Mouse (Mus musculus): ENCODE measurements at regions not wholly inside any gene's neighbourhood (a gene's known extent, or its start where the extent isn't known, plus 50 kb on each side); places are given as distances from the start of the nearest gene placed in this dataset.

DNA sequence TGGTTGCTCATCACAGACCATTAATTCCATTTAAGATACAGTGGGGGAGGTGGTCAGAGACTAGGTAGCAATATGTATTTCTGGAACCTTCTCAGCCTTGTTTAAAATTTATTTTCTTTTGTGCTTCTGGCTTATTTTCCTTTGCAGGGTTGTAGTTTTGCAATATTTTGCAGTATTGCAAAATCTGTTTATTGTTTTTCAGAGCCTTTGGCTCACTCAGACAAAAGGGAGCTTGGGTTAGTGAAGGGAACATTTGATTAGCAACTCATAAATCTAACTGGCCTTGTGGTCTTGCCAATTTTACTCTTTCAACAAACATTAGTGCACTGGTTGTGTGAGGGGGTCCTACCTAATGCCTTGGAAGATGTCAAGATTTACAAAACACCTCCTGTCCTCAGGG is 121.7 kb downstream of the Fam43a start:
- Histone ChIP-seq H3K27me3 (ENCODE audit: control insufficient read depth, insufficient read depth, insufficient read length) (peaks cover 5% of the 10 kb centered on the region), H3K36me3 (ENCODE audit: control insufficient read depth, insufficient read depth) (no peaks in the 10 kb centered on the region), H3K4me3 (ENCODE audit: insufficient read depth, poor library complexity, severe bottlenecking) (no peak overlapping the region), H3K79me2 (ENCODE audit: control insufficient read depth, insufficient read depth) (no peaks in the 10 kb centered on the region), H3K79me3 (ENCODE audit: low read depth) (no peaks in the 10 kb centered on the region), H3ac (ENCODE audit: control insufficient read depth, insufficient read length, low read depth) (no peak overlapping the region)
- TF ChIP-seq FOSL1 (IDR thresholded peaks at IDR 0.05; ENCODE audit: insufficient read depth, low read length, poor library complexity, severe bottlenecking) (no peak), MAX (IDR thresholded peaks at IDR 0.05) (no peak)

DNA sequence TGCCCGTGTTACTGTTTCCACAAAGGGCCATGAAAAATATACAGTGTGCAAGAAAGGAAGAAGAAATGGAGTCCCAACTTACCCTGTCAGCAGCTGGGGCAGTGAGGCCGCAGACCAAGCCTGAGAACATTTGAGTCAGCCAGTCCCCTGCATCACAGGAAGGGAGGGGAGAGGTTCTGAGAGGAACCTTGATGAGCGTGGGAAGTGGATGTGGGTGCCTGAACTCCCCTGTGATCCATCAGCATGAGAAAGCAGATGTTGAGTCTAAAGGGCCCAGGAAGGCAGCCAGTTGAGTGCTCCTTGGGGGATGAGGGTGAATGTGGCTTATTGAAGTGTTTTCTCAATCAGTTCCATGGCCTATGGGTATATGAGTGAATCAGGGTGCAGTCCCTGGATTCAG is 122.8 kb downstream of the Fam43a start:
- Histone ChIP-seq H3K79me2 (ENCODE audit: control insufficient read depth, insufficient read depth) (no peaks in the 10 kb centered on the region), H3K36me3 (ENCODE audit: control insufficient read depth, insufficient read depth) (no peaks in the 10 kb centered on the region), H3K27me3 (ENCODE audit: control insufficient read depth, insufficient read depth, insufficient read length) (peaks cover 5% of the 10 kb centered on the region), H3K4me3 (ENCODE audit: insufficient read depth, poor library complexity, severe bottlenecking) (no peak overlapping the region), H3ac (ENCODE audit: control insufficient read depth, insufficient read length, low read depth) (no peak overlapping the region), H3K79me3 (ENCODE audit: low read depth) (no peaks in the 10 kb centered on the region)
- TF ChIP-seq CEBPB (IDR thresholded peaks at IDR 0.05; ENCODE audit: low read depth), result no peak
- TF ChIP-seq CTCF (IDR thresholded peaks at IDR 0.05; ENCODE audit: control insufficient read depth, insufficient read depth, insufficient read length), result no peak
- TF ChIP-seq FOSL1 (IDR thresholded peaks at IDR 0.05; ENCODE audit: insufficient read depth, low read length, poor library complexity, severe bottlenecking), result no peak
- no peak for TF ChIP-seq USF1 (IDR thresholded peaks at IDR 0.05; ENCODE audit: low read depth)
- no peak for TF ChIP-seq MAX (IDR thresholded peaks at IDR 0.05)
- no peak for TF ChIP-seq MYOG (IDR thresholded peaks at IDR 0.05; ENCODE audit: control insufficient read depth, extremely low read depth, insufficient read length)
- TF ChIP-seq MYOD1 (IDR thresholded peaks at IDR 0.05; ENCODE audit: control insufficient read depth, insufficient read length, low read depth), result no peak

DNA sequence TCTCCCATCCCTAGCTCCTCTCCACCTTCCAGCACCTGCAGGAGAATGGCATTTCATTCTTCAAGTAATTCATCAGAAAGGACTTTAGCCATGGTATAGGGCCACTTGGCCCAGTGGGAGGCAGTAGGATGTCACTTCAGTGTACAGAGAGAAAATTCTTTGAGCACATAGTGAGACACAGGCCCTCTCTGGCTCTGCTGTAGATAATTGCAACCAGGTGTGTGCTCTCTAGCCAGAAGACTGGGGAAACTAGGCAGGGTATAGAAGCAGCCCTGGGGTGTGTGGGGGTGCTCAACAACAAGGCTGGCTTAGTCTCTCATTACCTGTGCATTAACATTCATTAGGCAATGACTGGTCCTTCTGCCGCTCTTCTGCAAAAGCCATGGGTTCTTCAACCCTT is 125.1 kb downstream of the Fam43a start:
- peaks cover 5% of the 10 kb centered on the region for H3K27me3 ChIP-seq (ENCODE audit: control insufficient read depth, insufficient read depth, insufficient read length)
- no peaks in the 10 kb centered on the region for H3K79me2 ChIP-seq (ENCODE audit: control insufficient read depth, insufficient read depth)
- no peak overlapping the region for H3ac ChIP-seq (ENCODE audit: control insufficient read depth, insufficient read length, low read depth)
- TF ChIP-seq FOSL1 (IDR thresholded peaks at IDR 0.05; ENCODE audit: insufficient read depth, low read length, poor library complexity, severe bottlenecking) (no peak), USF1 (IDR thresholded peaks at IDR 0.05; ENCODE audit: low read depth) (no peak), MYOG (IDR thresholded peaks at IDR 0.05; ENCODE audit: control insufficient read depth, extremely low read depth, insufficient read length) (no peak), CTCF (IDR thresholded peaks at IDR 0.05; ENCODE audit: control insufficient read depth, insufficient read depth, insufficient read length) (no peak), CEBPB (IDR thresholded peaks at IDR 0.05; ENCODE audit: low read depth) (no peak), MYOD1 (IDR thresholded peaks at IDR 0.05; ENCODE audit: control insufficient read depth, insufficient read length, low read depth) (no peak), MAX (IDR thresholded peaks at IDR 0.05) (no peak)
- H3K4me3 ChIP-seq (ENCODE audit: insufficient read depth, poor library complexity, severe bottlenecking), result no peak overlapping the region
- H3K36me3 ChIP-seq (ENCODE audit: control insufficient read depth, insufficient read depth), result no peaks in the 10 kb centered on the region
- H3K79me3 ChIP-seq (ENCODE audit: low read depth), result no peaks in the 10 kb centered on the region

DNA sequence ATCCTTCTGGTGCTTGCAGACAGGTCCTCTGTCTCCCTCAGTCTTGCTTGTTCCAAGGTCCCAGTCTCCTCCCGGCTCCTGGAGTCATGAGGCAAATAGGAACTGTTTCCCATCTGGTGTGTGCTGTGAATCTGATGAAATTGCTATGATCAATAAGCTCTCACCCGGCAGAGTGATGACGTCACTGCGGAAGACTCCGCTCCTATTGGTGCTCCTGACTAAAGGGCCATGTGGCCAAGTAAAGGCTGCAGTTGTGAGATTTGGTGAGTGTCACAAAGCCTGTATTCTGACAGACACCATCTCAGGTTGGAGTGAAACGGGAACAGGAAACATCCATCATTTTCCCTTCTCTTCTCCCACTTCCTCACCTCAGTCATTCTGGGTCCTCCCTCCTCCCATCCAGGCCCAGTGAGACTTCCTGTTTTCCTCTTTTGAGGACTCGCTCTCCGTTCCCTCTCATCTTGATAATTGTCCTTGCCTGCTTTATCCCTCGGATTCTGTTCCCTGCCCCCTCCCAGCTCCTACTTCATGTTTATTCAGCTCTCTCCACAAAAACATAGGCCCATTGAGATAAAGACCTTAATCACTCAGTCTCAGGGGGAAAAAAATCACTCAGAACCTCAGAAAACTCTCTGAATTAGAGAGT is 133.4 kb downstream of the Fam43a start:
- Histone ChIP-seq H3ac (ENCODE audit: control insufficient read depth, insufficient read length, low read depth) (no peak overlapping the region), H3K27me3 (ENCODE audit: control insufficient read depth, insufficient read depth, insufficient read length) (no peaks in the 10 kb centered on the region), H3K36me3 (ENCODE audit: control insufficient read depth, insufficient read depth) (no peaks in the 10 kb centered on the region)

DNA sequence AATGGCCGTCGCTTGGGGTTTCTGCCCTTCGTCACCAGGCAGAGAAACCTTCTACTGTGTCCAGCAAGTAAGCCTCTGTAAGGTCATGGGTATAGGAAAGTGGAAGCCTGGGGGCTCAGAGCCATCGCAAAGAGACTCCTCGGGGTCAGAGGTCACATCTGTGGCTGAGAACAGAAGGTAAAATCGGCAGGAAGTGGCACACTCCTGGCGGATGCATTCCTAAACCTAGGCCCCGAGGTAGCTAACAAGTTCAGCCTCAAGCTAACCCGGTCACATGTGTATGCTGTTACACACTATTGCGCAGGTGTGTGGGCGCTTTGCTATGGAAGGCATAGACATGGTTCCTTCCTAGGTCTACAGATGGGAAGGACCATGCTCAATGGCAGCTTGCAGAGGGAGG is 134.0 kb downstream of the Fam43a start:
- no peaks in the 10 kb centered on the region for H3K79me3 ChIP-seq (ENCODE audit: low read depth)
- no peaks in the 10 kb centered on the region for H3K79me2 ChIP-seq (ENCODE audit: control insufficient read depth, insufficient read depth)
- no peak for TF ChIP-seq MAX (IDR thresholded peaks at IDR 0.05)
- no peak for TF ChIP-seq CTCF (IDR thresholded peaks at IDR 0.05; ENCODE audit: control insufficient read depth, insufficient read depth, insufficient read length)
- TF ChIP-seq FOSL1 (IDR thresholded peaks at IDR 0.05; ENCODE audit: insufficient read depth, low read length, poor library complexity, severe bottlenecking), result no peak
- H3K4me3 ChIP-seq (ENCODE audit: insufficient read depth, poor library complexity, severe bottlenecking), result no peak overlapping the region
- H3ac ChIP-seq (ENCODE audit: control insufficient read depth, insufficient read length, low read depth), result no peak overlapping the region
- no peaks in the 10 kb centered on the region for H3K27me3 ChIP-seq (ENCODE audit: control insufficient read depth, insufficient read depth, insufficient read length)
- no peaks in the 10 kb centered on the region for H3K36me3 ChIP-seq (ENCODE audit: control insufficient read depth, insufficient read depth)

More for the DNA sequence above, 133.4 kb downstream of the Fam43a start:
- Histone ChIP-seq H3K79me3 (ENCODE audit: low read depth) (no peaks in the 10 kb centered on the region), H3K4me3 (ENCODE audit: insufficient read depth, poor library complexity, severe bottlenecking) (no peak overlapping the region), H3K79me2 (ENCODE audit: control insufficient read depth, insufficient read depth) (no peaks in the 10 kb centered on the region)
- TF ChIP-seq USF1 (IDR thresholded peaks at IDR 0.05; ENCODE audit: low read depth) (no peak), FOSL1 (IDR thresholded peaks at IDR 0.05; ENCODE audit: insufficient read depth, low read length, poor library complexity, severe bottlenecking) (no peak), CTCF (IDR thresholded peaks at IDR 0.05; ENCODE audit: control insufficient read depth, insufficient read depth, insufficient read length) (no peak), MAX (IDR thresholded peaks at IDR 0.05) (no peak), CEBPB (IDR thresholded peaks at IDR 0.05; ENCODE audit: low read depth) (no peak), MYOG (IDR thresholded peaks at IDR 0.05; ENCODE audit: control insufficient read depth, extremely low read depth, insufficient read length) (no peak), MYOD1 (IDR thresholded peaks at IDR 0.05; ENCODE audit: control insufficient read depth, insufficient read length, low read depth) (no peak)

DNA sequence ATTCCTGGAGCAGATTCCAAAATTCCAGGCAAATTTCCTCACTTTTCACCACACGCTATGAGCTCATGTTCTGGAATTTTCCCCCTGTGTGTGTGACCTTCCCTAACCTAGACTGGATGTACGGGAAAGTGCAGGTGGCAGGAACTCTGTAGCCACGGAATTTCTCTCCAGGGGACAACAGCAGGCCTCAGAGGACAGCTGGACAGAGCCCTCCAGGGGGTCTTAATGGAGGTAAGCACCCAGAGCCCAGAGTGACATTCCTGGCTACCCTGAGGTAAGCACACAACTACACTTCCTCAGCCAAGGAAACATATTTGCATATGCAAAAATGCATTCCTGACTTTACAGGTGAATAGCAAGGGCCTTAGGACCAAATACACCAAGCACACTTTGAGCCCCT is 135.8 kb downstream of the Fam43a start:
- no peak overlapping the region for H3K4me3 ChIP-seq (ENCODE audit: insufficient read depth, poor library complexity, severe bottlenecking)
- no peak for TF ChIP-seq CEBPB (IDR thresholded peaks at IDR 0.05; ENCODE audit: low read depth)
- no peak for TF ChIP-seq MYOG (IDR thresholded peaks at IDR 0.05; ENCODE audit: control insufficient read depth, extremely low read depth, insufficient read length)
- TF ChIP-seq MAX (IDR thresholded peaks at IDR 0.05), result no peak
- TF ChIP-seq FOSL1 (IDR thresholded peaks at IDR 0.05; ENCODE audit: insufficient read depth, low read length, poor library complexity, severe bottlenecking), result no peak
- TF ChIP-seq CTCF (IDR thresholded peaks at IDR 0.05; ENCODE audit: control insufficient read depth, insufficient read depth, insufficient read length), result no peak

More for the DNA sequence above, 135.8 kb downstream of the Fam43a start:
- Histone ChIP-seq H3K79me2 (ENCODE audit: control insufficient read depth, insufficient read depth) (no peaks in the 10 kb centered on the region), H3K27me3 (ENCODE audit: control insufficient read depth, insufficient read depth, insufficient read length) (no peaks in the 10 kb centered on the region), H3ac (ENCODE audit: control insufficient read depth, insufficient read length, low read depth) (no peak overlapping the region), H3K36me3 (ENCODE audit: control insufficient read depth, insufficient read depth) (no peaks in the 10 kb centered on the region), H3K79me3 (ENCODE audit: low read depth) (no peaks in the 10 kb centered on the region)

Data from C2C12 (cell line).